Mouse (Mus musculus) heart, adult 2 months (tissue): ENCODE data around the gene Spg11.

Experiments
- CTCF ChIP-seq: fragments of 200-600 bp; IDR thresholded peaks from 2 replicates; pipeline ENCODE4 v1.8.1; 2022; ENCODE audit warnings: antibody characterized with exemption, mild to moderate bottlenecking, moderate library complexity
- POLR2A ChIP-seq: fragments of 200-500 bp; IDR thresholded peaks from 2 replicates; pipeline ENCODE4 v1.6.1; 2011; ENCODE audit warnings: mild to moderate bottlenecking, low read depth, low read length, control low read depth; ENCODE audit not compliant: insufficient read depth

DNA sequence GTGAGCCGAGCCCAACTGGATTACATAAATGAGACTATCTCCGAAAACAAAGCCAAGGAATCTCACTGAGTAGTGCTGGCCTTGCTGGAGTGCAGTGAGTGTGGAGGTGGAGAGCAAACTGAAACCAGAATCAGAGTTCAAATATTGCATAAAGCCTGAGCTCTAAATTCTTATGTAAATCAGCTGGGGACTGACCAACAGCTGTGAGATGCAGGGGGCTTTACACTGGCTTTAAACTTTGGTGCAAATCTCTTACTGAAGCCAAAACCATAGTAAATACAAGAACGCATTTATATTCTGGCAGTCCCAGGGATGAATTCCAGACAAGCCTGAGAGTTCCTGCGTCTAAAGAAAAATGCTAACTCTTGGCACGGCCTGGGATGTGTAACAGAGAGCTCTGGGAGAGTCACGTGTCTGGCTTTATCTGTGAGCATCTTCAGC, 40.2 kb upstream of the Spg11 start:
- TF ChIP-seq POLR2A, result no peak
- no peak for TF ChIP-seq CTCF
